Mouse (Mus musculus) C2C12 (cell line): Measurements from ENCODE around the gene Kcnj16. TPM values are rescaled to one million over a fixed set of nuclear protein-coding genes. Genes with fewer than 3 reads are reported as not detected.

ENCODE experiments used
- H3K27me3 ChIP-seq: one replicate; pipeline ENCODE4 v1.6.1; 2011; ENCODE audit not compliant: control insufficient read depth, insufficient read depth, insufficient read length
- H3K36me3 ChIP-seq: one replicate; pipeline ENCODE4 v1.6.1; 2011; ENCODE audit not compliant: control insufficient read depth, insufficient read depth
- H3K4me3 ChIP-seq: one replicate; pipeline ENCODE4 v1.5.1; 2011; ENCODE audit warnings: mild to moderate bottlenecking, control low read depth; ENCODE audit not compliant: poor library complexity, insufficient read depth, severe bottlenecking
- H3K79me2 ChIP-seq: one replicate; pipeline ENCODE4 v1.6.1; 2011; ENCODE audit not compliant: control insufficient read depth, insufficient read depth
- H3K79me3 ChIP-seq: one replicate; pipeline ENCODE4 v1.6.1; 2011; ENCODE audit warnings: low read depth, control low read depth
- H3ac ChIP-seq: one replicate; pipeline ENCODE3; 2011; ENCODE audit warnings: low read depth; ENCODE audit not compliant: control insufficient read depth, insufficient read length
- CEBPB ChIP-seq: IDR thresholded peaks from one replicate; pipeline ENCODE4 v1.6.1; 2011; ENCODE audit warnings: low read depth, mild to moderate bottlenecking, control low read depth, moderate library complexity
- CTCF ChIP-seq: IDR thresholded peaks from one replicate; pipeline ENCODE4 v1.5.1; 2011; ENCODE audit not compliant: control insufficient read depth, insufficient read depth, insufficient read length
- FOSL1 ChIP-seq: IDR thresholded peaks from one replicate; pipeline ENCODE4 v1.8.0; 2011; ENCODE audit warnings: mild to moderate bottlenecking, low read length; ENCODE audit not compliant: poor library complexity, insufficient read depth, severe bottlenecking
- MAX ChIP-seq: IDR thresholded peaks from one replicate; pipeline ENCODE4 v1.6.1; 2011; ENCODE audit warnings: mild to moderate bottlenecking, control low read depth
- MYOD1 ChIP-seq: IDR thresholded peaks from one replicate; pipeline ENCODE4 v1.6.1; 2011; ENCODE audit warnings: low read depth; ENCODE audit not compliant: control insufficient read depth, insufficient read length
- MYOG ChIP-seq: IDR thresholded peaks from one replicate; pipeline ENCODE4 v1.6.1; 2011; ENCODE audit not compliant: control insufficient read depth, insufficient read length; ENCODE audit errors: extremely low read depth
- USF1 ChIP-seq: IDR thresholded peaks from one replicate; pipeline ENCODE4 v1.6.1; 2011; ENCODE audit warnings: low read depth, mild to moderate bottlenecking, control low read depth, moderate library complexity
- polyA plus RNA-seq: library from polyadenylated mRNA; unstranded; fragments of >200 nt; fragmentation: generic; extraction: Trizol; gene quantifications from one replicate; pipeline ENCODE4 v1.2.1, GENCODE M21; 2012; ENCODE audit warnings: missing spikeins

Gene Kcnj16
- polyA plus RNA-seq, 1 experiment, result not detected

DNA sequence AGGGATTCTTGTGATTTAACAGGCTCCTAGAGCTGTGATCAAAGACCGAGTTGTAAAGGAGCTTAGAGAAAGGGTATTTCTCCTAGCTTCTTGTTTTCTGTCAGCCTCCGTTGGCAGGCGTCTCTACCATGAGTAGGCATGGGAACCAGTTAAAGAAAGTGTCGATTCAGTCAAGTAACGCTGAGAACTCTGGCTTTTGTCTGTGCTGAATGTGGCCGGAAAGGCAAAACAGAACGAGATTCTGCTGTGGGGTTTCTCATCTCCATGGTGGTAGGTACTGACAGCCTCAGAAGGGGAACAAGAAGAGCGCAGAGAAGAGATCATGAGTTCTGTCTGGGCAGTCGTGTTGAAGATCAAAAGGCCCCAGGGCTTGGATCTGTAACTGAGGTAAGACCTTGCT is 29.4 kb downstream of the Kcnj16 start:
- Histone ChIP-seq H3K4me3 (no peak overlapping the region), H3K79me2 (no peaks in the 10 kb centered on the region), H3K79me3 (no peaks in the 10 kb centered on the region), H3ac (no peak overlapping the region), H3K27me3 (no peaks in the 10 kb centered on the region), H3K36me3 (no peaks in the 10 kb centered on the region)
- TF ChIP-seq MAX, result no peak
- TF ChIP-seq USF1, result no peak
- TF ChIP-seq FOSL1, result no peak

DNA sequence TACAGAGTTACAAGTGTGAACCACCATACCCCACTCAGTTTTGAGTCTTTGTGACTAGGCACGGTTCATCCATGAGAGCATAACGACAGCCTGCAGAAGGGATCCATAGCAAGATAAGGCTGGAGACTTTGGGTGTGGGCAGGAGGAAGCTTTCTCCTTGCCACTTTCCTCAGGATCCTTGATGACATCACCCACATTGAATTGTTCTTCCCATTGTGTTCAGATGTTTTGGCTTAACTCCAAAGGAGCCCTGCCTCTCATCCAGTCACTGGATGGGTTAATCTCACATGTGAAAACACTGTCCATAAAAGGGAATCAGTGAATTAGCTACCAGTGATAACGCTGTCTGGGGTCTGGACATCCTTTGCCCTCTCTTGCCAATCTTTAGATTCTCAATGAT is 37.3 kb downstream of the Kcnj16 start:
- no peak overlapping the region for H3ac ChIP-seq
- no peaks in the 10 kb centered on the region for H3K79me3 ChIP-seq
- TF ChIP-seq FOSL1 (no peak), CTCF (no peak), CEBPB (no peak), MYOD1 (no peak), USF1 (no peak), MYOG (no peak)
- H3K27me3 ChIP-seq, result no peaks in the 10 kb centered on the region
- H3K79me2 ChIP-seq, result no peaks in the 10 kb centered on the region
- H3K36me3 ChIP-seq, result no peaks in the 10 kb centered on the region
- H3K4me3 ChIP-seq, result no peak overlapping the region

DNA sequence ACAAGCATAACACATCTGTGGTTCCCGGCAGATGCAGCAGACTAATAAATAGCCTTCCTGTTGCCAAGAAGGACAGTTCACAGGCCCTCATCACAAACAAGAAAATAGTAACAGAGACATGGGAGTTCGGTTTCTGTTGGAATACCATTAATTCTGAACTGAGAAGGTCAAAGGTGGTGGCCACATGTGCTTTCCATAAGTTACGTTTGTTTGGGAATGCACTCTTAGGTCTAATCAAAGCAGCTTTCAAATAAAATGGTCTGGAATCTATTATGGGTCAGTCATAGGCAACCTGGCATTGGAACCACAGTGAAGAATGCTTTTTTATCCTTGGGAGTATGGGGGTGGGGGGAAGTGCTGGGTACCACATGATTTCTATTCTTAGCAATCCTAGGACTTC is 41.6 kb downstream of the Kcnj16 start:
- Histone ChIP-seq H3K79me3 (no peaks in the 10 kb centered on the region), H3K36me3 (no peaks in the 10 kb centered on the region), H3K79me2 (no peaks in the 10 kb centered on the region), H3K4me3 (no peak overlapping the region), H3ac (no peak overlapping the region), H3K27me3 (no peaks in the 10 kb centered on the region)
- no peak for TF ChIP-seq CTCF
- TF ChIP-seq MYOG, result no peak
- TF ChIP-seq MYOD1, result no peak
- no peak for TF ChIP-seq FOSL1
- no peak for TF ChIP-seq CEBPB
- TF ChIP-seq MAX, result no peak
- no peak for TF ChIP-seq USF1

DNA sequence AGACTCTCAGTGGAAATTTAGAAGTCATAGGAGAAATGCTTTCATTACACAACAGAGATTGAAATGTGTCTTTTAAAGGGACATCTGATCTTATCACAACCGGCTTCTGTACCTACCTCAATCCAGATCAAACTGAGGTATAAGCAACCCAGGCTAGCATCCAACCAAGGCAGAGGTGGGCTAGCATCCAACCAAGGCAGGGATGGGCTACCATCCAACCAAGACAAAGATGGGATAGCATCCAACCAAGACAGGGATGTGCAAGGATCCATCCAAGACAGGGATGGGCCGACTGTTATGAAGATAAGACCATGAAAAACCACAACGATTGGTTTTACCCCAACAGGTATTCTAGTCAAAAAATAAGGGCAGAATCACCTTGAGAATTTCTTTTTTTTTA is 48.4 kb downstream of the Kcnj16 start:
- Histone ChIP-seq H3ac (no peak overlapping the region), H3K79me3 (no peaks in the 10 kb centered on the region), H3K4me3 (no peak overlapping the region), H3K36me3 (no peaks in the 10 kb centered on the region), H3K79me2 (no peaks in the 10 kb centered on the region), H3K27me3 (no peaks in the 10 kb centered on the region)
- no peak for TF ChIP-seq FOSL1
- TF ChIP-seq CEBPB, result no peak
- TF ChIP-seq MAX, result no peak
- no peak for TF ChIP-seq USF1
- TF ChIP-seq CTCF, result no peak
- TF ChIP-seq MYOD1, result no peak
- no peak for TF ChIP-seq MYOG

DNA sequence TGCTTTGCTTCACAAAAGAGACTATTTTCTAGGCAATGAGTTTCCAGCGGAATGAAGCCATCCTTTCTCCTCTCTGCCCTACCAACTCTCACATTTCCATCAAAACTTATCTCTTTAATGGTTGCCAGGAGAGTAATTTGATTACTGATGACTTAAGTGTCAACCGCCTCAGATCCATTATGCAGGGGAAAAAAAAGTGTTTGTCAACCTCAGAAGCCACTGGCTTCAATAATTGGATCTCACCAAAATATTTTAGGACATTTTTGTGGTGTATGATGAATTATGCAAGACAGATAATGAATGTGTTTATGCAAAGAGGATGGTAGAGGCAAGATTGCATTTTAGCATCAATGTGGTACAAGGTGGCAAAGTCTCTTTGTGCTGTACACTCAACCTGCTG is 52.4 kb downstream of the Kcnj16 start:
- no peaks in the 10 kb centered on the region for H3K36me3 ChIP-seq
- H3K4me3 ChIP-seq, result no peak overlapping the region
- H3K27me3 ChIP-seq, result no peaks in the 10 kb centered on the region
- no peak overlapping the region for H3ac ChIP-seq
- no peak for TF ChIP-seq FOSL1
- TF ChIP-seq MYOD1, result no peak
- no peak for TF ChIP-seq CEBPB
- no peak for TF ChIP-seq MAX
- TF ChIP-seq MYOG, result no peak
- no peak for TF ChIP-seq CTCF
- H3K79me2 ChIP-seq, result no peaks in the 10 kb centered on the region
- H3K79me3 ChIP-seq, result no peaks in the 10 kb centered on the region

DNA sequence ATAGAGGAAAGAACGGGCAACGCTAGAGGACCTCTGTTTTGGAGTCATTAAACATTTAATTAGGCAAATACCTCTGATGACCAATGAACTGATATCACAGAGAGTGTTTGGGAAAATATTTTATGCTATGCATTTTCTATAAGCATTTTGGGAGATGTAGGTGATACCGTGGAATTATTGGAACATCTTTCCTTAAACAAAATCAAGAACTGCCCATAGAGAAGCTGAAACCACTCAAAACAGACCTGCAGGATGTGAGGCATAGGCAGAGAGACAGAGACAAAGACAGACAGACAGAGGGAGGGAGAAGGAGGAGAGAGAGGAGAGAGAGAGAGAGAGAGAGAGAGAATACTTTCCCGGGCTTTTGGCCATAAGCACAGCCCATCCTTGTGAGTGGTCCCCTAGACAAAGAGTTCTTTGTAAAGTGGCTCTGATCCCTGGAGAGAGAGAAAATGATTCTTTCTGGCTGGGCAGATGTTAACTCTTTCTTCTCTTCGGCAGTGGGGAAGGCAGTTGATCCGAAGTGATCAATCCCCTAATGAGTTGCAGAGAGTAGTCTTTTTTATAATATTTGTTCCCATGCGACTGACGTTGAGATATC is 54.9 kb downstream of the Kcnj16 start:
- Histone ChIP-seq H3K79me3 (no peaks in the 10 kb centered on the region), H3K36me3 (no peaks in the 10 kb centered on the region), H3K4me3 (no peak overlapping the region), H3ac (no peak overlapping the region), H3K79me2 (no peaks in the 10 kb centered on the region), H3K27me3 (no peaks in the 10 kb centered on the region)
- TF ChIP-seq MYOD1, result no peak
- TF ChIP-seq CTCF, result no peak
- no peak for TF ChIP-seq CEBPB
- TF ChIP-seq MYOG, result no peak
- TF ChIP-seq MAX, result no peak
- TF ChIP-seq FOSL1, result no peak
- no peak for TF ChIP-seq USF1
